Mouse (Mus musculus) embryonic facial prominence, embryonic 10.5 days (tissue): Measurements from ENCODE around the gene Olfr1438-ps1. TPM values are rescaled to one million over a fixed set of nuclear protein-coding genes. Genes with fewer than 3 reads are reported as not detected.
"Not testable (repeated sequence)": the region's sequence is repeated elsewhere in the genome, so short reads cannot be mapped to it uniquely, and the experiment has no call there.

Source experiments
- DNase-seq: peaks from one replicate; pipeline ENCODE4 v3.0.0-alpha.2; 2017; ENCODE audit warnings: low spot score
- H3K27ac ChIP-seq: fragments of 300-500 bp; sonication (generic); replicated peaks from 2 replicates; pipeline ENCODE4 v1.5.1; 2016; ENCODE audit warnings: mild to moderate bottlenecking
- H3K27me3 ChIP-seq: fragments of 300-500 bp; sonication (generic); replicated peaks from 2 replicates; pipeline ENCODE4 v1.6.1; 2016; ENCODE audit warnings: low read depth, mild to moderate bottlenecking; ENCODE audit not compliant: poor library complexity, severe bottlenecking
- H3K36me3 ChIP-seq: fragments of 300-500 bp; sonication (generic); replicated peaks from 2 replicates; pipeline ENCODE4 v1.6.1; 2016; ENCODE audit warnings: mild to moderate bottlenecking, moderate library complexity
- H3K4me1 ChIP-seq: fragments of 300-500 bp; sonication (generic); 2 replicates; pipeline ENCODE4 v1.6.1; 2016
- H3K4me3 ChIP-seq: fragments of 300-500 bp; sonication (generic); 2 replicates; pipeline ENCODE4 v1.5.1; 2016; ENCODE audit warnings: mild to moderate bottlenecking, moderate library complexity
- H3K9me3 ChIP-seq: fragments of 300-500 bp; sonication (generic); 2 replicates; pipeline ENCODE4 v1.6.1; 2016; ENCODE audit warnings: mild to moderate bottlenecking
- WGBS: fragments of 180-500 bp; shearing (Covaris S2); methylation state at CpG from one replicate; pipeline ENCODE4 v1.1.7; 2016; 5-methylcytosine and 5-hydroxymethylcytosine counted together
- polyA plus RNA-seq: library from polyadenylated mRNA; unstranded; fragments of >200 nt; fragmentation: Nextera tagmentation; extraction: Ambion mirVana; gene quantifications from 2 replicates; pipeline ENCODE4 v1.2.1, GENCODE M21; 2016

Olfr1438-ps1 gene
- not detected in 2 replicates for polyA plus RNA-seq

- no peaks in the 10 kb centered on the region for H3K27me3 ChIP-seq
- 84% methylated on average over 3 of the region's 3 CpGs for WGBS
- H3K4me3 ChIP-seq, result no peak within 1 kb of the TSS
- H3K36me3 ChIP-seq, result no peaks in the 10 kb centered on the region
- no peaks in the 10 kb centered on the region for H3K4me1 ChIP-seq
- DNase-seq, result no peak
- no peaks in the 10 kb centered on the region for H3K9me3 ChIP-seq
- no peak within 1 kb of the TSS for H3K27ac ChIP-seq
Observed at GRCm38 (mm10) chr19:12335810-12336209, at the start of gene Olfr1438-ps1. Gene Olfr1438-ps1, minus strand, starts transcription at chr19:12335910.

GRCm38 (mm10) chr19:12374465-12375025, 38.8 kb upstream of the Olfr1438-ps1 start:
- DNase-seq, result no peak
- 80% methylated on average over 2 of the region's 2 CpGs for WGBS

GRCm38 (mm10) chr19:12373004-12373403, 37.3 kb upstream of the Olfr1438-ps1 start:
- Histone ChIP-seq H3K9me3 (no peaks in the 10 kb centered on the region), H3K4me3 (no peak overlapping the region), H3K27ac (no peak overlapping the region), H3K36me3 (no peaks in the 10 kb centered on the region), H3K27me3 (no peaks in the 10 kb centered on the region), H3K4me1 (no peaks in the 10 kb centered on the region)
- 82% methylated on average over 3 of the region's 3 CpGs for WGBS
- no peak for DNase-seq

More at GRCm38 (mm10) chr19:12374465-12375025, 38.8 kb upstream of the Olfr1438-ps1 start:
- no peaks in the 10 kb centered on the region for H3K4me1 ChIP-seq
- no peaks in the 10 kb centered on the region for H3K36me3 ChIP-seq
- no peak overlapping the region for H3K4me3 ChIP-seq
- H3K27me3 ChIP-seq, result no peaks in the 10 kb centered on the region
- no peaks in the 10 kb centered on the region for H3K9me3 ChIP-seq
- no peak overlapping the region for H3K27ac ChIP-seq

- no peaks in the 10 kb centered on the region for H3K9me3 ChIP-seq
- no peaks in the 10 kb centered on the region for H3K27me3 ChIP-seq
- no peak within 1 kb of the TSS for H3K4me3 ChIP-seq
- no peaks in the 10 kb centered on the region for H3K4me1 ChIP-seq
- DNase-seq, result no peak
- no peaks in the 10 kb centered on the region for H3K36me3 ChIP-seq
- WGBS, result 82% methylated on average over 2 of the region's 2 CpGs
- no peak within 1 kb of the TSS for H3K27ac ChIP-seq
Observed at GRCm38 (mm10) chr19:12325001-12325400, 10.7 kb downstream of the Olfr1438-ps1 start, which contains the start of gene Olfr1437. Gene Olfr1437, minus strand, starts transcription at chr19:12325101.

GRCm38 (mm10) chr19:12299030-12299429, 36.7 kb downstream of the Olfr1438-ps1 start, which contains the start of gene Olfr1436:
Gene Olfr1436, minus strand, starts transcription at chr19:12299130.
- not testable (repeated sequence) for H3K27ac ChIP-seq, H3K4me1 ChIP-seq, H3K27me3 ChIP-seq, H3K9me3 ChIP-seq, DNase-seq, H3K36me3 ChIP-seq, H3K4me3 ChIP-seq
- 84% methylated on average over 1 of the region's 1 CpGs for WGBS

GRCm38 (mm10) chr19:12292979-12293378, 42.7 kb downstream of the Olfr1438-ps1 start:
- H3K9me3 ChIP-seq, result no peaks in the 10 kb centered on the region

GRCm38 (mm10) chr19:12279554-12279953, 56.2 kb downstream of the Olfr1438-ps1 start, which contains the start of gene Olfr1434:
Gene Olfr1434, plus strand, starts transcription at chr19:12279854.
- Histone ChIP-seq H3K27ac (no peak within 1 kb of the TSS), H3K36me3 (no peaks in the 10 kb centered on the region), H3K4me1 (no peaks in the 10 kb centered on the region), H3K9me3 (no peaks in the 10 kb centered on the region), H3K4me3 (no peak within 1 kb of the TSS), H3K27me3 (no peaks in the 10 kb centered on the region)
- 76% methylated on average over 2 of the region's 2 CpGs for WGBS
- DNase-seq, result no peak

More at GRCm38 (mm10) chr19:12292979-12293378, 42.7 kb downstream of the Olfr1438-ps1 start:
- Histone ChIP-seq H3K27ac (no peak overlapping the region), H3K36me3 (no peaks in the 10 kb centered on the region), H3K4me1 (no peaks in the 10 kb centered on the region), H3K4me3 (no peak overlapping the region), H3K27me3 (no peaks in the 10 kb centered on the region)
- no peak for DNase-seq

Other genes with a start within 250 kb of the Olfr1438-ps1 start
- gene Olfr1426, start 243.9 kb downstream of the Olfr1438-ps1 start, polyA plus RNA-seq, result not detected in 2 replicates
- not detected in 2 replicates for gene Olfr1427, start 232.6 kb downstream of the Olfr1438-ps1 start, polyA plus RNA-seq
- gene Olfr1428, start 220.0 kb downstream of the Olfr1438-ps1 start, polyA plus RNA-seq, result not detected in 2 replicates
- gene Olfr76, start 212.7 kb downstream of the Olfr1438-ps1 start, polyA plus RNA-seq, result not detected in 2 replicates
- not detected in 2 replicates for gene Olfr1555-ps1, start 165.8 kb downstream of the Olfr1438-ps1 start, polyA plus RNA-seq
- not detected in 2 replicates for gene Olfr1431, start 135.3 kb downstream of the Olfr1438-ps1 start, polyA plus RNA-seq
- not detected in 2 replicates for gene Olfr1432, start 103.3 kb downstream of the Olfr1438-ps1 start, polyA plus RNA-seq
- not detected in 2 replicates for gene Olfr262, start 94.3 kb downstream of the Olfr1438-ps1 start, polyA plus RNA-seq
- gene Olfr235, start 74.9 kb downstream of the Olfr1438-ps1 start, polyA plus RNA-seq, result not detected in 2 replicates
- not detected in 2 replicates for gene Olfr1434, start 56.1 kb downstream of the Olfr1438-ps1 start, polyA plus RNA-seq
- gene Olfr1436, start 36.8 kb downstream of the Olfr1438-ps1 start, polyA plus RNA-seq, result not detected in 2 replicates
- not detected in 2 replicates for gene Olfr1437, start 10.8 kb downstream of the Olfr1438-ps1 start, polyA plus RNA-seq
- not detected in 2 replicates for gene Olfr1440, start 51.4 kb upstream of the Olfr1438-ps1 start, polyA plus RNA-seq
- gene Olfr1441, start 81.5 kb upstream of the Olfr1438-ps1 start, polyA plus RNA-seq, result not detected in 2 replicates
- gene Pfpl, start 92.0 kb upstream of the Olfr1438-ps1 start, polyA plus RNA-seq, result not detected in 2 replicates
- 0.08 and 0.17 TPM in 2 replicates for gene Mpeg1, start 124.9 kb upstream of the Olfr1438-ps1 start, polyA plus RNA-seq
- 12.1 and 19.8 TPM in 2 replicates for gene Dtx4, start 165.5 kb upstream of the Olfr1438-ps1 start, polyA plus RNA-seq
- gene Fam111a, start 209.8 kb upstream of the Olfr1438-ps1 start, polyA plus RNA-seq, result 19.3 and 21.4 TPM in 2 replicates